Mouse (Mus musculus): ENCODE data around the gene Pitpnb. TPM values are rescaled to one million over a fixed set of nuclear protein-coding genes. Genes with fewer than 3 reads are reported as not detected.

The Pitpnb gene
- total RNA-seq, 2 experiments from 2014 or later: 55.4 to 57.8 TPM

DNA sequence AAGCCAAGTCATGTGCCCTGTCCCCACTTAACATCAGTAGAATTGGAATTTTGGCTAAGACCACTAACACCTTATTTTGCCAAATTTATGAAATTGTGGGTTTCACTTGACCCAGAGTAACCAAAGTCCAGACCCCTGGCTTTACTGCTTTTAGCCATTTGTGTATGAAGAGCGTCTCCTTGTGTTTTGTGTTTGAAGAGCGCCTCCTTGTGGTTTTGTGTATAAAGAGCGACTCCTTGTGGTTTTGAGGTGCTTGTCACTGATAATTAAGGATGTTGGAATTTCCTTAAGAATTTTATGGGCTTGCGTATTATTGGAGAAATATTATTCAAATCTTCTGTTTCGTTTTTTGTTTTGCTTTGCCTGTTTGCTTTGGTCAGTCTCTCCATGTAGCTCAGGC, 11.0 kb downstream of the Pitpnb start:
- peak; percentile 28 to 67 for DNase-seq
- intact Hi-C loops (cut with DNase I): loop anchor here (1.0 to 5.0 kb wide), 2 partner anchors 68 to 504 kb away; partner anchors contain the start of genes Chek2 and Hscb

DNA sequence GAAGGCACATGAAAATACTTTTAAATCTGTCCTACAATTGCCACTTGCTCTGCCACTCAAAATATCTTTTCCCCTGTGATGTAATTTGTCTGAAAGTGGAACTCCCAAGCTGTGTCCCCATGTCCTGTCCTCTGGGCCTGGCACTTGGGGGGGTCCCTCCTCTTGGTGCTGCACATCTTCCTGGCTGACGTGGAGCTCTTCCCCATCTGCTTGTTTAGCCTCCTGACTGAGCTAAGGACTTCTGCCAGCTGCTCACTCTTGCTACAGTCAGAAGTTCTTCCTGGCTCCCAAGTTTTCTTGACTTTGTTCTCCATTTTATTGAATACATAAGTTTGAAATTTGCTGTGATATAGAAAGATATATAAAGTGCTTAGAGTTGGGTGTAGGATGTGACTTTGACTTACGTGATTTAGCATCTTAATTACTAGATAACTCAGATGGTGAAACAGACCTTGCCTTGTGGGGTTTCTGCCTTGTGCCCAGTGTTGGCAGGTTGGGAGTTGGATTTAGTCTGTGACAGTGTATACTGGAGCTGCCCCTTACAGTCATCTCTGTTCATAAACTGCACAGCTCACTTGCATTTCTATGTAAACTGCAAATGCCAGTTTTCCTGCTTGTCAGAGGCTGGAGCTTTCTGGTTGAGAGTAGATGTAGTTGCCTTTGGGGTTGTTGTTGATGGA, 14.3 kb downstream of the Pitpnb start:
- intact Hi-C loops (cut with DNase I): loop anchor here (5.0 kb wide), 1 partner anchor 508 kb away; the partner anchor contains the start of genes Chek2 and Hscb
- no peak for DNase-seq

DNA sequence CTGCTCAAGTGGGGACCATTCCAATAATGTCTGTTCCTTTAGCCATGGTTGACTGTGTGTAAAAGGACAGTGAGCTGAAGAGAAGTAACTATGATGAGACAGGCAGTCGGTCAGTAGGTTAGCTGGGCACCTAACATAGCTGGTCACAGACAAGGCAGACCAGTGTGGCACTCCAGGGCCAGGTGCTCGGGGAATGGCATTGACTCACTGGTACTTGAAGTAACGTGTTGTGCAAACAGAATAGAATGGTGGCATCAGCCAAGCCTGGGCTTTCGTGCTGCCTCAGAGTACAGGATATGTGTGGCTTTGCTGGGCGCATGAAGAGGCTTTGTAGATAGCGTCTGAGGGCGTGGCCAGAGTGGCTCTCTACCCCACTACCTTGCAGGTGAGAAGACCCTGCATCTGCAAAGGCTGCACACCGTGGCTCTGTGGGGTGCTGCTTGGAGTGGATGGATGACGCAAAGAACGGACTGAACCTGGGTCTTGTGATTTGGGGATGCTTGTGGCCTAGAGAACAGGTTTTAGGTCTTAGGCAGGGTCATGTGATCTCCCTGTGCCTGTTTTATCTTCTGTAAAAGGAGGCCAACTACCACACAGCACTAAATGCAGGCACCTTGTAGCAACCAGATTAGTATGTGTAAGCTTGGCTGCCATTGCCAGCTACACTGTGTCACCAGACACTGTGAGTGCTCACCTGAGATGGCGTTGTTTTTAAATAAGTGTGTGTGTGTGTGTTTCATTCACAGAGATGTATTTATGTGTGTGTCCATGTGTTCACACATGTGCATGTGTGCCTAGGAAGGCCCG, 26.5 kb downstream of the Pitpnb start:
- intact Hi-C loops (cut with DNase I): no loop called here

DNA sequence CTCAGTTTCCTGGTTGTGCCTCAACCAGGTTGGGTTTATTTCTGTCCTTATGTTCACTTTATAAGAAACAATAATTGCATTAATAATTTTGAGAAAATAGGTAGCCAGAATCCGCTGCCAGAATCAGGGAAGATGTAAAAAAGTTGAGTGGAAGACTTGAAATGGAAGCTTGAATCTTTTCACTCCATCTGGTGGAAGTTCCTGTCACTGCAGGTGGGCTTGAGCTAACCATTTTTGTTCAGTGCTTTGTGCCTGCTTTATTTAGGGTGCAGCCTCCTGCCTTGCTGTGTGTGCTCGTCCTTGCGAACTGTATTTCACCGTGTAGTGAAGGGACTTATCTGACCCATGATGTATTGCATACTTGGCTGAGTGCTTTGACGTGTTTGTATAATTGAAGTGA, 30.0 kb downstream of the Pitpnb start:
- intact Hi-C loops (cut with DNase I): no loop called here
- DNase-seq: no peak

More for the DNA sequence above, 26.5 kb downstream of the Pitpnb start:
- no peak for DNase-seq

DNA sequence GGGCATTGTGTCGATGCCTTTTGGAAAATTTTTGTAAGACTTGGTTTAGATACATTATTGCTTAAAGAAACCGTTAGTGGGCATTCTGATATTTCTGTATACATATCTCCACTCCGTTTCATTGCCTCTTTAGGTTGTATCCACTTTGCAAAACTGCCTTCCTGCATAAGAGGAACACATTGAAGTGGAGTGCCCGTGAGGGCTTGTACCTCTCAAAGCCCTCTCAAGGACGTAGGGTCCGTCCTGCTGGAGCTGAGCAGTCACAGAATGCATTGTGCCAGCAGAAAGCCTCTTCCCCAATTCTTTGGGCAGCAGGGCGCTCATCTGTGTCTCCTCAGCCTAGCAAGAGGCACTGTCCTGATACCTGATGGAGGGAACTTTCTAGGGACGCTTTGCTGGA, 30.5 kb downstream of the Pitpnb start:
- DNase-seq: no peak
- intact Hi-C loops (cut with DNase I): no loop called here

DNA sequence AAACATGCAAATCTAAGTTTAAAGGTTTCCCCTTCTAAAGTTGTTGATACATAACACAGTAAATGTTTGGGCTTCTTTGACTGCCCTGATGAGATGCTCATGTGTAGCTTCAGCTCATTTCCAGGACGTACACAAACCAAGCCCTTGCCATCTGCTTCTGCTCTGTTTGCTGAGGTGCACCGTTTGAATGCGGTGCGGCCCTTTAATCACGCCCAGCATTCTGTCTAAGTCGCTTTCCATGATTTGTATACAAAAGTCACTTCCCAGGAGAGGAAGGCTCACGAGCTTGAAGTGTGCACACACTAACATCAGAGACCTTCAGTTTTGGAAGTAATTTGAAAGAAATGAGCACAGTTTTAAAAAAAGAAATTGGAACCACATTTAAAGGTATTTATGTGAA, 31.3 kb downstream of the Pitpnb start:
- intact Hi-C loops (cut with DNase I): no loop called here
- DNase-seq: no peak

DNA sequence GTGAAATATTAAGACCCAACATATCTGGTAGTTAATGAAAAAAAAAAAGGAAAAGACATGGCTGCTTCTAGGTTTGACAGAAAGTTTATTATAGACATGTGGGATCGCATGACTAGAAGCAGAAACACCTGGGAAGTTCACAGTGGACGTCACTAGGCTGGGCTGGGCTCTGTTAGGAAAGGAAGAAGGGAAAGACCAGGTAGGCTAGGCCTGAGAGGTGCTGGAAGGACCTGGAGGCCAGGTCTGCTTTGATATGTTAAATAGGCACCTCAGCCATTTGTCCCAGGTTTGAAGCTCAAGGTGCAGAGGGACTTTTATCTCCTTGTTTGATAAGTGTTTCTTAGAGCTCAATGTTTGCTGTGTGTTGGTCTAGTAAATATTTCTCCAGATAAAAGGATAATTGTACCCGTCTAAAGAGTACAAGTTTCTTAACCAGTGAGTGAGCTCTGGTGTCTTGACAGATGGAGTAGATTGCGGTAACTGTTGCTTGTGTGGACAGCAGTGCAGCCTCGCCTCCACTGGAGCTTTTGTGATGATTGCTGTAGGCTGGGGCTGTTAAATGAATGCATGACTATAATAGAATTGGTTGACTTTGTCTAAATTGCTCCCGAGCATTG, 33.0 kb downstream of the Pitpnb start:
- no peak for DNase-seq
- intact Hi-C loops (cut with DNase I): no loop called here

DNA sequence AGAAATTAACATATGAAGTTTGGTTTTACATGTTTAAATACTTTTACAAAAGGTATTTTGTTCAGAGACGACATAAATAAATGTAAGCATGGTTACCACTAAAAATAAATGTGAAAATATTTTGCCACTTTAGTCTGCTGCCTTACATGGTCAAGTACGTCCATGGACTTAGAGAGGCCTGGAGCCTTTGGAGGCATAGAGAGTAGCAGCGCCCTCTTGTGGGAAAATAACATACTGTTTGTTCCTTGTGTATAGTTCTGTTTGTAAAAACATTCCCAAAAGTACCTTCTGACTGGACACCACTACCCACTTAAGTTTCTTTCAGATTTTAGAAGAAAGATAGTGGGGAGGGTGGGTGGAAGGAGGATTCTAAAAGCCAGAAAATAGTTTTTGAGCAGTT, 34.0 kb downstream of the Pitpnb start:
- intact Hi-C loops (cut with DNase I): no loop called here
- DNase-seq: peak; percentile 62 to 79

DNA sequence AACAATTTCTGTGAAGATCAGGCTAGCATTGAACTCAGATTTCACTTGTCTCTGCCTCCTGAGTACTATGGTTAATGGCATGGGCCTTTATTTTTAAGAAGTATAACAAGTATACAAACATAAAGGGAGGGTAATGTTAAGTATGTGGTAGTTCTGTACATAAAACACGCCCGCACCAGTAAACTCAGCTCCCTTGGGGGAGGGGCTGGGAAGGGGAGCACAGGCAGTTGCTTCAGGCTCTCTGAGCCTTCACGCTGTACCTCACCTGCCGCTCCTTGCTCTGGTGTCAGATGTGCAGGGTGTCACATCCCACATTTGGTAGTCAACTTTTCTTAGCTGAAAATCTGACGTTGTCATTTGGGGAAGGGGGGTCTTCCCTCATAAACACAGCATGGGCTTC, 35.6 kb downstream of the Pitpnb start:
- no peak for DNase-seq
- intact Hi-C loops (cut with DNase I): no loop called here

DNA sequence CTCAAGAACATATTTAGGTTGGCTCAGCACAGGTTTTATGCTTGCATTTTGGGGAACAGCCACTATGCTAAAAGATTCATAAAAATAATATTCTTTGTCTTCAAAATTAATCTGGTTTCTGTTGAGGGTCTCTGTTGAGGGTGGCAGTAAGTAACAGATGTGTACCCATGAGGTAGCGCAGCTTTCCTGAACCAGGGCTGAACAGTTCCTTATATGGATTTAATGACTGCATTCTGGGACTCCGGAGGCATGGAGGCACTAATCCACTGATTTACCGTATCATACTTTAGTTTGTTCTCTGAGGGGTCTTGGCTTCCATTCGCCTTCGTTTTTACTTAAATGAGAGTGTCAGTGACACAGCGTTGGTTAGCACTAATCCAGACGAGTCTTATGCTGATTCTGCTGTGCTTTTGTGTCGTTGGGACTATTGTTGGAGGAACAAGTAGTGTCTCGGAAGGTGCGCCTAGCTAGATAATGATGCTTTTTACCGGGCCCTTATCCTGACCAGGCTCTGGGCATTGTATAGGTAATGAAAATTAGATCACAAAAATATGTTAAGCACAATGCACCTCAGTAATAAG, 37.5 kb downstream of the Pitpnb start:
- DNase-seq: no peak
- intact Hi-C loops (cut with DNase I): no loop called here

DNA sequence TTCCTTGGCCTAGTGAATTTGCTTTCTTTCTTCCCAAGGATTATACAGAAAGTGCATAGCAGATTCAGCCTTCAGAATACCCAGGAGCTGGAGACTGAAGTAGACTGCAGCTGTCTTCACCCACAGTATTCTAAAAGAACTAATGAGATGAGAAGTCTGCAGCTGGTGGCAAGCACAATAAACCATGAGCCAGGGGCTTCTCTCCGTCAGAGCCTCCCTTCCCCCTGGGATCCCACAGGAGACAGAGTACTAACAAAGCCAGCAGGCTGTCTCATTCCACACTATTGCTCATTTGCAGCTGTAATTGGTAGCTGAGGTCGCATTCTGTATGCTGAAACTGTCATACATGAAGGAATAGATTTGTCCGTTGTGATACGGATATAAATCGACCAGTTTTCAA, 38.0 kb downstream of the Pitpnb start:
- peak; percentile 43 for DNase-seq
- intact Hi-C loops (cut with DNase I): no loop called here

DNA sequence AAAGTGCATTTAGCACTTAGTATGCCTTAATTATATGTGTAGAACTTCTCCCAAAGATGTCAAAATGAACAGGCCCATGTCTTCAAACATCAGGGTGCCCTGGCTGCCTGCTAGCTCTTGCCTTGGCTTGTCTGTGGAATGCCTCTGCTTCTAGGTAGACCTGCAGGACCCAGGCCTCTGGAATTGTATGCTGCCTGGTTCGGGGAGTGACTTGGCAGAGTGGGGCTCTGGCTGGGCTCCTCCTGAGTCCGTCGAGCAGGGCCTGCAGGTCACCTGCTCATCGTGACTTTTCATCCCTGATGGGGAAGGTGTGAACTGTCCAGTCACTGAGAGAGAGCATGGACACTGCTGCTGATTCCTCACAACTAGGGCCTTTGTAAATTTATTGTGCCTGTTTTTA, 45.1 kb downstream of the Pitpnb start:
- no peak for DNase-seq
- intact Hi-C loops (cut with DNase I): no loop called here

DNA sequence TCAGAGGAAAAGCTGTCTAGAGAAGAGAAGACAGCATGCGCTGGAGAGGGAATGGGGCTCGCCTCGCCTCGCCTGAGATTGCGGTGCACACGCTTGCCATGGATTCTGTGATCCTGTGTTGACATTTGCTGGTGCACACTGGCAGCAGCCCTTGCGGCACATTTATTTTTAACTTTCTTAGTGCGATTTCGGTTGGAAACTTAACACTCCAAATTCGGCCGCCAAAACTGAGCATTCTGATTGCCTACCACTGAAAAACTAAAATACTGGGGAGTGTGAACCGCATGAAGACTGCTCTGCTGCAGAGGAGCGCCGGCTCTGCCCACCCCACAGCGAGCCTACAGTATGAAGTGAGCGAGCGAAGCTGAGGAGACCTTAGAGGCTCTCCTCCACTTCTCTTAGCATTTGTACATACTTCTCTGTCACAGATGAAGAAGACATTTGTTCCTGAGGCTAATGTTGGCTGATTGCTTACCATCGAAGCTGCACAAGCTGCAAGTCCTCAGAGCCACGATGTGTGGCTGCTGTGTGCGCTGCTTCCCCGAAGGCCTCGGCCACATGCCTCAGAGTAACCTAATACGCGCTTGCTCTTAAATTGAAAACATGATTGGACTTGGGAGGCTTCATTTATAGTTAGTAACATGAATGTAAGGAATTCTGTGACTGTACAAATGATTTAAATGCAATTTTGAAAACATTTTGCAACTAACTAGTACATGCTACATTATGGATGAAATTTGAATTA, 45.9 kb downstream of the Pitpnb start:
- intact Hi-C loops (cut with DNase I): no loop called here
- DNase-seq: no peak

DNA sequence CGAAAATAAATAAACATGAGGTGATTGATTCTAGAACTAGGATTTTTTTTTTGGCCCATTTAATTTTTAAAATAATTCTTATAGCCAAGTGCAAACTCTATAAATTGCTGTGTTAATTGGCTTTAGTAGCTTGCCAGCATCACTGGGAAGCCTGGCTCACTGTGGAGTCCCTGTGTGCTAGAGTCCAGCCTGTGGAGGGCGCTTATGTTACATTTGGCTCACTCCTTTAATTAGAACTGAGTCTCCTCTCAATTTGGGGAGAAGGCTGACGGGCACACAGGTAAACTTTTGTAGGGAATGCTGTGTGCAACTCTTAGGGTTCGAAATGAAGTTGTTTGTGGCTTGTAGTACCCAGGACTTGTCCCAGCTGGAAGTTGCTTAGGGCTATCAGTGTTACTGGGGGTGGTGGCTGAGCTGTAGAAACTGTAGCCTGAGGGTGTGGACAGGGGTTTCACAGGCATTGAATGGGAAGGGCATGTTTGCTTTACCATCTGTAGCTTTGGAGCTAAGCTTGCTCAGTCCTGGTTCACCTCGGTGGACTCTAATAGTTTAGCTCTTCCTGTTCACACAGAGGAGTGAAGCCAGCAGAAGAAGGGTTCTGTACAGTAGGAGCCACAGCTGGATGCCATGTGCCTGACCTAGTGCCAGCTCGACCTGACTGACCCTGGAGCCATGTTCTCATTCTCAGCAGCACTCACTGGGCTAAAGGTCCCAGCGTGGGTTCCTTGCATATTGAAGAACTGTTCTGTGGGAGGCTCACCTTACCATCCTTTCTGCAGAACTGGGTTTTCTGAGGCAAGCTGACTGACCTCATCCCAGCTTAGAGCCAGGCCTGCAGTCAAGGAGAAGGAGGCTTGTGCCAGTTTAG, 47.8 kb downstream of the Pitpnb start:
- intact Hi-C loops (cut with DNase I): no loop called here
- peak; percentile 63 to 69 for DNase-seq

DNA sequence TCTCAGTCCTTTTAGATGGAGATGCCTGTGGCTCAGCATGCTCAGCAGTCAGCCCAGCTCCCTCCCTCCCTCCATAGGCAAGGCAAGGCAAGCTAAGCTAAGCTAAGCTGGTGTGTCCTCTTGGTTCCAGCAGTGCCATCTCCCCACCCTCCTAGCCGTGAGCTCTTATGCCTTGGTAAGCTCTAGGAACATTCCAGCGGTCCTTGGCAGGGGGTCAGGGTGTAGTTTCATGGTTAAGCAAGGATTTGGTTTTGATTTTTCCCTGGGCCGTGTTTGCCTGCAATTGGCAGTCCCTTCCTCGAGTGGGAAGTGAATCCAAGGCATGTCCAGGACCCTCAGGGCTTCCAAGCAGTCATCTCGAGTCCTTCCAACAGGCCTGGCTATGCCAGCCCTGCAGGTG, 52.8 kb downstream of the Pitpnb start:
- intact Hi-C loops (cut with DNase I): no loop called here
- DNase-seq: no peak

DNA sequence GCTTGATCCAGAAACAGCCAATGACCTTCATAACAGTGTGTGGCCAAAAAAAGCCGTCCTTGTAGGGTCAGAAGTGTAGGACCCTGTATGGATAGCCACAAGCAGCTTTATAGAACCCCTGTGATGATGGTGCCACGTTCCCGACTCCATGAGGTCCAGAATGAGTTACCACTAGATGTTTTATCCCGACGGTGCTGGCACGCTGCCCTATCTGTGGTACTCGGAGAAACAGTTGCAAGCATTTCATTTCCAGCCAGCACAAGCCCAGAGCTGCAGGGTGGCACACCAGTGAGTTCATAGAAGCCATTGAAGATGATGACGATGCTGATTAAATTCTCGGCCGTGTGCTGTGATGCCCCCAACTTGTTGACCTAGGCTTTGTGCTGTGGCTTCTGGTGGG, 60.3 kb downstream of the Pitpnb start:
- no peak for DNase-seq
- intact Hi-C loops (cut with DNase I): no loop called here

DNA sequence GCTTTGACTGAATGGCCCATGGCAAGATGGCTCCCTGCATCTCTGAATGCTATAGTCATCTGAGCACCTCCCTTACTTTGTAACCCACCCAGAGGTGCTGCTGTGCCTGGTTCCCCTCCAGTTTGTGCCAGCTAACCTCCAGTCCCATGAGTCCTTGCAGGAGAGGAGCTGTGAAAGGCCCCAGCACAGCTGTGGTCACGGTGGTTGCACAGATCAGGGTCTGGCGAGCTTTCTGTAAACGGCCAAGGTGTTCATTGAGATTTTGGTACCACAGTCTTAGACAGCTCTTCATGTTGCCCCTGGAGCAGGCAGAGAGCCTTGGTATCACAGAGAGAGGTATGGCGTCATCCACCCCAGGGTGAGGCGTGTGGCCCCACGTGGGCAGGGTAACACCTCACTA, 60.9 kb downstream of the Pitpnb start:
- DNase-seq: no peak
- intact Hi-C loops (cut with DNase I): no loop called here

DNA sequence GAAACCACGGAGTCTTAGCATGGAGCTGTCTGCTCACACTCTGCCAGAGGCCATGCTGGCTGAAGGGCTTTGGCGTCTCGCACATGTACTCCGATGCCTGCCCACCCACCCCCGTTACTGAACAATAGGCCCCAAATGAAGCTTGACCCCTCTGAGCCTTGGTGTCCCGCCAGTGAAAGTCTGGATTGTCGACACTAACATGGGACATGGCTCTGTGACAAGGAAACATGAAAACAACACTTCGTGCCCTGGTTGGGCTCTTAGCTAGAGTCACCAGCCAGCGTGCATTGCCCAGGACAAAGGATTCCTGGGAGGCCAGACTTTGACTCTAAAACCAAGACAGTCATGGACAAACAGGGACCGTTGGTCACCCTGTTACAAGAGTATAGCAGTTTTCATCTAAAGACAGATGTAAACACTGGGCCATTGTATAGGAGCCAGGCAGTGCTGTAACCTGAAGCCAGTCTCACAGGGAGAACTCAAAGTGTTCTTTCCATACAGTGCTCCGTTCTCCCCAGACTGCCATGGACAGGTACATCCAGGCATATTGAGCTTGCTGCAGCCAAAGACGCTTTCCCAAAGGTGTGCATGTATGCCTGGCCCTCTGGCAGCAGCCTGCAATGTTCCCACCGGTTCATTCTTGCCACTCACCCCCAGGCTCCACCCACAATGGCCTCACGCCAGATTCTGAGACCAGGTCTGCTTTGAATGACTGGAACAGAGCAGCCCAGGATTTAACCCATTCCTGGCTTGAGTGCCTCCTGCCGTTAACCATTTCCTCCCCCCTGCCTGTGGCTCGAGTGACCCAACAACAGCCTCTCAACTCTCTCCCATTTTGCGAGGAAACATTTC, 63.0 kb downstream of the Pitpnb start:
- intact Hi-C loops (cut with DNase I): no loop called here
- DNase-seq: peak; percentile 54 to 78

Measured in heart, postnatal 10 days (tissue).